Mouse (Mus musculus): ENCODE data around the gene Rac2.

GRCm38 (mm10) chr15:78542767-78543303 is 29.7 kb downstream of the Rac2 start:
- no peak for TF ChIP-seq POLR2A (IDR thresholded peaks at IDR 0.05; ENCODE audit: borderline replicate concordance, control insufficient read depth, low read depth, low read length)
- TF ChIP-seq CTCF (IDR thresholded peaks at IDR 0.05; ENCODE audit: control insufficient read depth, insufficient read depth, low read length) = no peak

All from bone marrow, adult 2 months (tissue).